Mouse (Mus musculus): ENCODE measurements around the gene Mypop. TPM values are rescaled to one million over a fixed set of nuclear protein-coding genes. Genes with fewer than 3 reads are reported as not detected.

Gene Mypop
- polyA plus RNA-seq, 1 experiment = 6.0 TPM

- H3K27ac ChIP-seq (replicated peaks; ENCODE audit: low read depth, low read length) = no peak overlapping the region
- no peak overlapping the region for H3K4me3 ChIP-seq (ENCODE audit: insufficient read depth, low read depth, low read length)
- H3K4me1 ChIP-seq (ENCODE audit: control insufficient read depth, insufficient read depth, insufficient read length, low read length) = no peaks in the 10 kb centered on the region; the same call in 1 of the 2 replicates
Measured at GRCm38 (mm10) chr7:19022189-19022958, 31.3 kb downstream of the Mypop start.

GRCm38 (mm10) chr7:19023357-19023814 is 32.3 kb downstream of the Mypop start, which contains the start of gene Foxa3:
Gene Foxa3, minus strand, starts transcription at chr7:19023538.
- no peak within 1 kb of the TSS for H3K27ac ChIP-seq (replicated peaks; ENCODE audit: low read depth, low read length)
- H3K4me1 ChIP-seq (ENCODE audit: control insufficient read depth, insufficient read depth, insufficient read length, low read length) = peaks cover 2% of the 10 kb centered on the region; the same call in 1 of the 2 replicates
- H3K4me3 ChIP-seq (ENCODE audit: insufficient read depth, low read depth, low read length) = peak within 1 kb of the TSS; percentile 30; the same call in 1 of the 2 replicates

- no peak within 1 kb of the TSS for H3K27ac ChIP-seq (replicated peaks; ENCODE audit: low read depth, low read length)
- peak within 1 kb of the TSS; percentile 91 for H3K4me3 ChIP-seq (ENCODE audit: insufficient read depth, low read depth, low read length)
- peaks cover 2% of the 10 kb centered on the region; the same call in 1 of the 2 replicates for H3K4me1 ChIP-seq (ENCODE audit: control insufficient read depth, insufficient read depth, insufficient read length, low read length)
Measured at GRCm38 (mm10) chr7:19024096-19024506, 33.1 kb downstream of the Mypop start, which contains the start of gene Sympk. Gene Sympk, plus strand, starts transcription at chr7:19024377.

- Histone ChIP-seq H3K27ac (replicated peaks; ENCODE audit: low read depth, low read length) (no peak overlapping the region), H3K4me1 (ENCODE audit: control insufficient read depth, insufficient read depth, insufficient read length, low read length) (peaks cover 2% of the 10 kb centered on the region; the same call in 1 of the 2 replicates), H3K4me3 (ENCODE audit: insufficient read depth, low read depth, low read length) (peak overlapping the region; percentile 91)
Measured at GRCm38 (mm10) chr7:19024581-19025255, 33.7 kb downstream of the Mypop start.

GRCm38 (mm10) chr7:19028067-19028466 is 37.0 kb downstream of the Mypop start:
- H3K4me1 ChIP-seq (ENCODE audit: control insufficient read depth, insufficient read depth, insufficient read length, low read length) = peaks cover 2% of the 10 kb centered on the region; the same call in 1 of the 2 replicates
- H3K27ac ChIP-seq (replicated peaks; ENCODE audit: low read depth, low read length) = no peak overlapping the region
- no peak overlapping the region for H3K4me3 ChIP-seq (ENCODE audit: insufficient read depth, low read depth, low read length)

GRCm38 (mm10) chr7:19029084-19029653 is 38.1 kb downstream of the Mypop start:
- Histone ChIP-seq H3K4me1 (ENCODE audit: control insufficient read depth, insufficient read depth, insufficient read length, low read length) (peaks cover 2% of the 10 kb centered on the region; the same call in 1 of the 2 replicates), H3K27ac (replicated peaks; ENCODE audit: low read depth, low read length) (no peak overlapping the region), H3K4me3 (ENCODE audit: insufficient read depth, low read depth, low read length) (no peak overlapping the region)

GRCm38 (mm10) chr7:19031641-19032040 is 40.6 kb downstream of the Mypop start:
- Histone ChIP-seq H3K4me3 (ENCODE audit: insufficient read depth, low read depth, low read length) (no peak overlapping the region), H3K27ac (replicated peaks; ENCODE audit: low read depth, low read length) (peak overlapping the region; percentile 73), H3K4me1 (ENCODE audit: control insufficient read depth, insufficient read depth, insufficient read length, low read length) (0 out of 2 replicates have a peak, but pooled peaks cover 2% of the 10 kb centered on the region)

- H3K4me1 ChIP-seq (ENCODE audit: control insufficient read depth, insufficient read depth, insufficient read length, low read length) = no peaks in the 10 kb centered on the region
- H3K4me3 ChIP-seq (ENCODE audit: insufficient read depth, low read depth, low read length) = no peak overlapping the region
- no peak overlapping the region for H3K27ac ChIP-seq (replicated peaks; ENCODE audit: low read depth, low read length)
Measured at GRCm38 (mm10) chr7:19044616-19045015, 53.6 kb downstream of the Mypop start.

GRCm38 (mm10) chr7:19046286-19047069 is 55.4 kb downstream of the Mypop start:
- Histone ChIP-seq H3K27ac (replicated peaks; ENCODE audit: low read depth, low read length) (no peak overlapping the region), H3K4me1 (ENCODE audit: control insufficient read depth, insufficient read depth, insufficient read length, low read length) (0 out of 2 replicates have a peak, but pooled peaks cover 3% of the 10 kb centered on the region), H3K4me3 (ENCODE audit: insufficient read depth, low read depth, low read length) (no peak overlapping the region)

GRCm38 (mm10) chr7:19048006-19048527 is 57.0 kb downstream of the Mypop start:
- Histone ChIP-seq H3K4me1 (ENCODE audit: control insufficient read depth, insufficient read depth, insufficient read length, low read length) (0 out of 2 replicates have a peak, but pooled peaks cover 3% of the 10 kb centered on the region), H3K27ac (replicated peaks; ENCODE audit: low read depth, low read length) (no peak overlapping the region), H3K4me3 (ENCODE audit: insufficient read depth, low read depth, low read length) (no peak overlapping the region)

- Histone ChIP-seq H3K4me1 (ENCODE audit: control insufficient read depth, insufficient read depth, insufficient read length, low read length) (0 out of 2 replicates have a peak, but pooled peaks cover 3% of the 10 kb centered on the region), H3K27ac (replicated peaks; ENCODE audit: low read depth, low read length) (no peak overlapping the region), H3K4me3 (ENCODE audit: insufficient read depth, low read depth, low read length) (no peak overlapping the region)
Measured at GRCm38 (mm10) chr7:19049252-19049651, 58.2 kb downstream of the Mypop start.

- Histone ChIP-seq H3K4me3 (ENCODE audit: insufficient read depth, low read depth, low read length) (no peak overlapping the region), H3K4me1 (ENCODE audit: control insufficient read depth, insufficient read depth, insufficient read length, low read length) (0 out of 2 replicates have a peak, but pooled peaks cover 3% of the 10 kb centered on the region), H3K27ac (replicated peaks; ENCODE audit: low read depth, low read length) (no peak overlapping the region)
Measured at GRCm38 (mm10) chr7:19050172-19050571, 59.1 kb downstream of the Mypop start.

GRCm38 (mm10) chr7:19051161-19051560 is 60.1 kb downstream of the Mypop start:
- Histone ChIP-seq H3K4me1 (ENCODE audit: control insufficient read depth, insufficient read depth, insufficient read length, low read length) (0 out of 2 replicates have a peak, but pooled peaks cover 3% of the 10 kb centered on the region), H3K27ac (replicated peaks; ENCODE audit: low read depth, low read length) (no peak overlapping the region)

More at GRCm38 (mm10) chr7:19051161-19051560, 60.1 kb downstream of the Mypop start:
- no peak overlapping the region for H3K4me3 ChIP-seq (ENCODE audit: insufficient read depth, low read depth, low read length)
